Mouse (Mus musculus): ENCODE results near the gene Ggcx.

GRCm38 (mm10) chr6:72480422-72480702, 66.3 kb downstream of the Ggcx start:
- TF ChIP-seq CTCF (IDR thresholded peaks at IDR 0.05; ENCODE audit: borderline replicate concordance, extremely low read depth, insufficient read depth, insufficient read length) (no peak), POLR2A (IDR thresholded peaks at IDR 0.05; ENCODE audit: borderline replicate concordance, extremely low read depth, insufficient read depth, insufficient read length, poor library complexity, severe bottlenecking) (no peak)
